Mouse (Mus musculus) neural tube, embryonic 14.5 days (tissue): ENCODE measurements around the gene Itga6. TPM values are rescaled to one million over a fixed set of nuclear protein-coding genes. Genes with fewer than 3 reads are reported as not detected.

Experiments
- ATAC-seq: fragments of 200-750 bp; cut with Nextera tagmentation; 2 replicates; pipeline ENCODE4 v1.8.0; 2017; ENCODE audit warnings: low read depth, mild to moderate bottlenecking, moderate TSS enrichment, moderate library complexity
- H3K27ac ChIP-seq: fragments of 300-500 bp; sonication (generic); 2 replicates; pipeline ENCODE4 v1.5.1; 2014; ENCODE audit warnings: low read depth, mild to moderate bottlenecking, control low read depth, low read length, moderate library complexity, mixed read lengths
- H3K27me3 ChIP-seq: fragments of 300-500 bp; sonication (generic); 2 replicates; pipeline ENCODE4 v1.6.1; 2014; ENCODE audit warnings: low read length; ENCODE audit not compliant: control insufficient read depth, insufficient read depth
- H3K36me3 ChIP-seq: fragments of 300-500 bp; sonication (generic); 2 replicates; pipeline ENCODE4 v1.6.1; 2014; ENCODE audit warnings: low read length, mixed read lengths; ENCODE audit not compliant: control insufficient read depth, insufficient read depth
- H3K4me1 ChIP-seq: fragments of 300-500 bp; sonication (generic); 2 replicates; pipeline ENCODE4 v1.6.1; 2014; ENCODE audit warnings: low read length; ENCODE audit not compliant: control insufficient read depth, insufficient read depth
- H3K4me2 ChIP-seq: fragments of 300-500 bp; sonication (generic); 2 replicates; pipeline ENCODE4 v1.6.1; 2014; ENCODE audit warnings: mild to moderate bottlenecking, low read depth, low read length, control low read depth
- H3K4me3 ChIP-seq: fragments of 300-500 bp; sonication (generic); 2 replicates; pipeline ENCODE4 v1.5.1; 2014; ENCODE audit warnings: low read depth, low read length, control low read depth, mixed read lengths
- H3K9ac ChIP-seq: fragments of 300-500 bp; sonication (generic); replicated peaks from 2 replicates; pipeline ENCODE4 v1.6.1; 2014; ENCODE audit warnings: low read depth, mild to moderate bottlenecking, control low read depth, low read length, mixed read lengths
- H3K9me3 ChIP-seq: fragments of 300-500 bp; sonication (generic); 2 replicates; pipeline ENCODE4 v1.6.1; 2016; ENCODE audit warnings: low read length; ENCODE audit not compliant: control insufficient read depth
- WGBS: fragments of 180-500 bp; shearing (Covaris S2); extraction: QIAGEN DNeasy Blood & Tissue Kit; methylation state at CpG from one replicate; pipeline ENCODE4 v1.1.7; 2014; 5-methylcytosine and 5-hydroxymethylcytosine counted together
- polyA plus RNA-seq: library from polyadenylated mRNA; unstranded; fragments of >200 nt; fragmentation: Nextera tagmentation; extraction: Ambion mirVana; gene quantifications from 2 replicates; pipeline ENCODE4 v1.2.1, GENCODE M21; 2014

Gene Itga6
- polyA plus RNA-seq, 1 experiment from 2014 or later: 21.5 TPM

DNA sequence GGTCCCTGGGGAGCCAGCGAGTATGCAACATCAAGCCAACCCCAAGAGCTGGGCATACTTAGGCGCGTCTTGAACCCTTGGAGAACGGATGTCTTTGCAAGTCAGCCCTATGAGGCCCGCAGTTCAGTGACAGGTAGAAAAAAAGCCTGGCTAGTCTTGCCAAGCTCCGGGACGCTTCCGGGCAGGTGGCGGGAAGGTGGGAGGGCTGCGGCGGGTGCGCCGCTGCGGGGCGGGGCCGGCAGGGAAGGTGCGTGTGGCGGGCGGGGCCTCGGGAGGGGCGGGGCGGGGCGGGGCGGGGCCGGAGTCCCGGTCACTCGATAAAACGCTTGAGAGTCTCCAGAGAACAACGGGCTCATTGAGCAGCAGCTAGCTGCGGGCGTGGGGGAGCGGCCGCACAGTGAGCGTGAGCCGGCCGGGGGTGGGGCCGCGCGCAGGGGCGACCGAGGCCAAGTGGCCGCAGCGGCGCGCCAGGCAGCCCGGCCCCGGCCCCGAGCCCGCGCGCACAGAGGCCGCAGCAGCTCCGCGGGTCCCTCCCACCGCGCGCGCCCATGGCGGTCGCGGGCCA is 41.3 kb downstream of the Itga6 start:
- WGBS: under 1% methylated on average over 51 of the region's 61 CpGs
- peaks cover 7% of the 10 kb centered on the region for H3K4me1 ChIP-seq
- H3K4me2 ChIP-seq: peak overlapping the region; percentile 93
- H3K27ac ChIP-seq: 0 out of 2 replicates have a peak overlapping the region, but pooled peaks have one; percentile 22
- H3K9me3 ChIP-seq: no peaks in the 10 kb centered on the region
- no peaks in the 10 kb centered on the region for H3K36me3 ChIP-seq
- H3K9ac ChIP-seq: peak overlapping the region; percentile 73
- no peaks in the 10 kb centered on the region; the same call in 1 of the 2 replicates for H3K27me3 ChIP-seq
- peak; percentile 93 for ATAC-seq
- H3K4me3 ChIP-seq: peak overlapping the region; percentile 75

DNA sequence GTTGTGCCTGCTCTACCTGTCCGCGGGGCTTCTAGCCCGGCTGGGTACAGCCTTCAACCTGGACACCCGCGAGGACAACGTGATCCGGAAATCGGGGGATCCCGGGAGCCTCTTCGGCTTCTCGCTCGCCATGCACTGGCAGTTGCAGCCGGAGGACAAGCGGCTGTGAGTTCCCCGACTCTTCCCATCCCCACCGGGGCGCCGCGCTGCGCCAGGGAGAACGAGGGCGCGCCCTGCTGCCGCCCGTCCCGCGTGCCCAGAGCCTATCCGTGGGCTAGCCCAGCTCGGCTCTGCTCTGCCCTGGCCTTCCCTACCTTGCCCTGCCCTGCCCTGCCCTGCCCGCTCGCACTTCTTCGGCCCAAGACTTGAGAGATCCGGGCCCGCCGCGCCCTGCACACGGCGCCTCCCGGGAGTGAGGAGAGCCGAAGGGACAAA is 41.8 kb downstream of the Itga6 start:
- Histone ChIP-seq H3K27ac (0 out of 2 replicates have a peak overlapping the region, but pooled peaks have one; percentile 16), H3K36me3 (no peaks in the 10 kb centered on the region), H3K9me3 (no peaks in the 10 kb centered on the region), H3K4me1 (peaks cover 7% of the 10 kb centered on the region), H3K9ac (peak overlapping the region; percentile 73), H3K4me3 (peak overlapping the region; percentile 75), H3K4me2 (peak overlapping the region; percentile 93), H3K27me3 (no peaks in the 10 kb centered on the region; the same call in 1 of the 2 replicates)
- WGBS: 0% methylated on average over 34 of the region's 40 CpGs
- ATAC-seq: peak; percentile 84

DNA sequence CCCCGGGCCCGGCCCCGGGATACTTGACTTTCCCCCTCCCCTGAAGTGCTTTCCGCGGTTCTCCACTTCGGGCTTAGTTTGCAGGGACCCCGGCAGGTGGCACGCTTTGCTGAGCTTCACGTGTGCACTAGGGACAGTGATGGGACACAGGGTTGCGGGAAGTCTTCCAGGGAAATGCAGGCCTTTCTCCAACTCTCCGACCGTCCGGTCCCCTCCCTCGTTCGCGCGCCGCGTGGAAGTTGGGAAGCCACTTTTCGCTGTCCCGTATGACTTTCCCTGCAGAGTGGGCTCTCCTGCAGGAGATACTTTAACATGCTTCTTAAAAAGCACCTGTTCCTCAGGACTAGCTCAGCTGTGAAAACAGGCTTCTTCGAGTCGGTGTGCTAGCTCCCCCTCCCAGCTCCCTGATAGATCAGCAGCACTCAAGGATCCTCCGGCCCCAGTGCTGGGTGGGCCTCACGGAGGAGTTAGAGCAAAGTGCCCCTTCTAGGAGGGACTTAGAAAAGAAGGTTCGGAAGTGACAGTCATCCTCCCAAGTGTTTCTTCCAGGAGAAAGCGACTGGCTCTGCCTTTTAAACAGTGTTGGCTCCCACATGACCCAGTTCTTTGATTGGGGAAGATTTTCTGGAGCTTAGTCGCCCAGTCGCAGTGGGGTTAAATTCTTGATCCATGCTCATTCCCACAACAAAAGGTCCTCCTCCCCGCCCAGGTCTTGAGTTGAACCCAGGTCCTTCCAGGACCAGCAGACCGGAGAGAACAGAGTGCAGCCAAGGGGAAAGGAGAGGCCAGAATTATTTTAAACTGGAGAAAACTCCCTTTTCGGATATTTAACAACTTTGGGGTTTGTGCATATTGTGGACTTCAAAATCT is 42.4 kb downstream of the Itga6 start:
- Histone ChIP-seq H3K36me3 (no peaks in the 10 kb centered on the region), H3K27ac (0 out of 2 replicates have a peak overlapping the region, but pooled peaks have one; percentile 16), H3K27me3 (no peaks in the 10 kb centered on the region; the same call in 1 of the 2 replicates), H3K4me1 (peaks cover 7% of the 10 kb centered on the region), H3K4me3 (peak overlapping the region; percentile 75), H3K9ac (peak overlapping the region; percentile 73), H3K9me3 (no peaks in the 10 kb centered on the region), H3K4me2 (peak overlapping the region; percentile 93)
- 3% methylated on average over 32 of the region's 32 CpGs for WGBS
- peak; percentile 68 for ATAC-seq

DNA sequence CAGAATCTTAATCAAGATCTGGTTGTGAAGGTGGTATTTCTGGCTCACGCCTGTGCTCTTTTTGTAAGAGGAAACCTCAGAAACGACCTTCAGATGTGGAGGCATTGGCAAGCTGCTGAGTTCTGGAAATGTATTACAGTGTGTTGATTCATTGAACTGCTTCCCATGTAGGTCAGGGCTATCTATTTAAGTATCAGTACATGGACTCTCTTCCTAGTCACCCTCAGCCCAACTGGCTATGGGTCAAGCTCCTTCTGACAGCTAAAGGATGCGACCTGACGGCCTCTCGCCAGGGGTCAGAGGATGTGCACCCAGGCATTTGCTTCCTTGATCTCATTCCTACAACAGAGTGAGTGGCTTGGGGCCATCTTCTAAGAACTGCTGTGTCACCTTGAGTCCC is 45.3 kb downstream of the Itga6 start:
- ATAC-seq: no peak
- Histone ChIP-seq H3K9ac (no peak overlapping the region), H3K9me3 (no peaks in the 10 kb centered on the region), H3K4me2 (no peak overlapping the region), H3K27ac (no peak overlapping the region), H3K27me3 (no peaks in the 10 kb centered on the region; the same call in 1 of the 2 replicates), H3K4me3 (no peak overlapping the region), H3K36me3 (no peaks in the 10 kb centered on the region), H3K4me1 (peaks cover 7% of the 10 kb centered on the region)
- WGBS: 85% methylated on average over 5 of the region's 5 CpGs

DNA sequence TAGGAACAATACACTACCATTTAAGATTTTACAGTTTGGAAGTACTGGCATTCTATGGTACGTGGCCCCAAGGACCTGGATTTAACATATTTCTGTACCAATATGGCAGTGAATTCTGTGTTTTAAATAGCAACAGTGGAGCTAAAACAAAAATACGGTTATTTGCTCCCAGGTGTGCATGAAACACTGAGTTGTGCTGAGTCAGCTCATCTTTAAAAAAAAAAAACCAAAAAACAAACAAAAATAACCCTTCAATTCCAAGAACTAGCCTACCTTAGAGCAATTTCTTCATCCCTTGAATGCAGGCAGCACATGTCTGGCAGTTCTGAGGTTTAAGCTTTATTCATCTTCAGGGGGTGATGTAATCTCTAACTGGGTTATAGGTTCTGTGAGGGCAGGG is 45.8 kb downstream of the Itga6 start:
- no peaks in the 10 kb centered on the region; the same call in 1 of the 2 replicates for H3K27me3 ChIP-seq
- WGBS: 96% methylated on average over 2 of the region's 2 CpGs
- no peak for ATAC-seq

DNA sequence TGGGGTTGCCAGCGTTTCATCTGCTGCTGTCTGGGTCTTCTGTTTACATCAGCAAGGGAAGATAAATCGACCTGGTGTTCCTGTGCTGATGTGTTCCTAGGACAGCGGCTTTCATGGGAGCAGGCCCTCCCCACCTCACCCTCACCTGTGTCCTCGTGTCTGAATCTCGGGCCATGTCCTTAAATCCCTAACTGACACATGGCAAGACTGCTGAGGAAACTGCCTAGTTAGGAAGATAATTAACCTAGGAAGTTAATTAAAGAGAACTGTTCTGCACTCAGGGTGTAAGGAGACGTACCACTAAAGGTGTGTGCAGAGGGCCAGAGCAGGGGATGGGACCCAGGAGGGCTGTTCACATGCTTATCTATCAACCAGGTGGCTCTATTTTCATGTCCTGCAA is 48.7 kb downstream of the Itga6 start:
- 75% methylated on average over 6 of the region's 6 CpGs for WGBS

More for the DNA sequence above, 45.8 kb downstream of the Itga6 start:
- H3K4me3 ChIP-seq: no peak overlapping the region
- H3K9ac ChIP-seq: no peak overlapping the region
- H3K4me1 ChIP-seq: peaks cover 7% of the 10 kb centered on the region
- no peaks in the 10 kb centered on the region for H3K36me3 ChIP-seq
- no peaks in the 10 kb centered on the region for H3K9me3 ChIP-seq
- no peak overlapping the region for H3K4me2 ChIP-seq
- H3K27ac ChIP-seq: no peak overlapping the region

DNA sequence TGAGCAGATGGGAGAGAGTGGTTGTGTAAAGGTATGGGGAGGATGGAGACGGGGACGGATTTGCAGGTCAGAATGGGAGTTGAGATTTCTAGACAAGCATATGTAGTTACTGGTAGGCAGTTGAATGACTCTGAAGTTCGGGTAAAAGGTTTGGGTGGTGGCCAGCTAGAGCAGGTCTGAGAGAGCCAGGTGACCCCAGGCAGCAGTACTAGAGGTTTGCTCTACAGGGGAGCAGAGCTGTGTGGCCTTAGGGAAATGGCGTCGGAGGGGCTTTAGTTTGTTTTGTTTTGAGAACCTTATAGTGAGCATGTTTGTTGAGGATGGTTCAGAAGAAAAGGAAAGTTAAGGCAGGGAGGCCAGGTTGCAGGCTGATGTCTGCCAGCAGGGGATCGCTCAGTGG is 51.4 kb downstream of the Itga6 start:
- H3K4me1 ChIP-seq: no peaks in the 10 kb centered on the region

More for the DNA sequence above, 48.7 kb downstream of the Itga6 start:
- H3K9ac ChIP-seq: no peak overlapping the region
- no peaks in the 10 kb centered on the region for H3K9me3 ChIP-seq
- no peaks in the 10 kb centered on the region for H3K27me3 ChIP-seq
- no peak overlapping the region for H3K4me3 ChIP-seq
- no peak overlapping the region for H3K4me2 ChIP-seq
- ATAC-seq: no peak
- no peaks in the 10 kb centered on the region for H3K36me3 ChIP-seq
- no peak overlapping the region for H3K27ac ChIP-seq
- H3K4me1 ChIP-seq: no peaks in the 10 kb centered on the region

DNA sequence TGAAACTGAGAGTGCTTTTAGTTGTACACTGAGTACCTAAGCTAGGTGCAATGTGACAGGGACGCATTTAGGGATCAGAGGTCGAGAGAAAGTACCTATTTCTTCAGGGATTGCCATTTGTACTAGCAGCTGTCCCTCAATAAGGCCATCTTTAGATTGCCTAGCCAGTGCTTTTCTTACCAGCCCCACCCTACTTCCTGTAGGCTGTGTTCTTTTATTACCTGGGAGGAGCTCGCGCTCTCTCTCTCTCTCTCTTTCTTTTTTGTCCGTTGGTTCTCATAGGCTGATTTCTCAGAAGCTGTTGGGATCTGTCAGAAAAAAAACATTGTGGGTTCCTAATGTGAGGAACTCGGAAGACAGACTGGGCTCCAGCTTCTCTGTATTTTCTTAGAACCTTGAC is 55.4 kb downstream of the Itga6 start:
- WGBS: 38% methylated on average over 6 of the region's 6 CpGs
- Histone ChIP-seq H3K27me3 (no peaks in the 10 kb centered on the region), H3K4me2 (no peak overlapping the region), H3K9me3 (no peaks in the 10 kb centered on the region), H3K9ac (no peak overlapping the region), H3K4me1 (no peaks in the 10 kb centered on the region), H3K4me3 (no peak overlapping the region), H3K36me3 (no peaks in the 10 kb centered on the region), H3K27ac (no peak overlapping the region)
- no peak for ATAC-seq

More for the DNA sequence above, 51.4 kb downstream of the Itga6 start:
- no peaks in the 10 kb centered on the region for H3K9me3 ChIP-seq
- no peaks in the 10 kb centered on the region for H3K36me3 ChIP-seq
- 87% methylated on average over 6 of the region's 6 CpGs for WGBS
- no peak for ATAC-seq
- no peaks in the 10 kb centered on the region for H3K27me3 ChIP-seq
- no peak overlapping the region for H3K4me2 ChIP-seq
- no peak overlapping the region for H3K9ac ChIP-seq
- H3K27ac ChIP-seq: no peak overlapping the region
- no peak overlapping the region for H3K4me3 ChIP-seq

DNA sequence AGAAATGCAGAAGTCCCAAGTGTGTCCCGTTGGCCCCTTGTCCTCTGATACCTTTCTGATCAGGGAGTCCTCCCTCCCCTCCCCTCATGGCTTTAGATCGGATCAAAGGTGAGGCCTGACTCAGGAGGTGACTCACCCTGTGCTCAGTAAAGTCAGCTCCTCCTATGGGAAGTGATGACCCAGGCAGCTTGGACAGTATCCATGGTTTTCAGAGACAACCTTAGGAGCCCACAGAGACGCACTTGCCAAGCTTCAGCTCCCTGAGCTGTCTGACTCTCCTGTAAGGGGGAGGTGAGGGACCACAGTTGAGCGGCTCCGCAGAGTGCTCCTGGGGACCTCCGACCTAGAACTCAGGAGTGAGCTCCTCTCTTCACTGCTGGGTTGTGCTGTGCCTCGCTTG is 56.3 kb downstream of the Itga6 start:
- H3K4me3 ChIP-seq: no peak overlapping the region
- no peaks in the 10 kb centered on the region for H3K36me3 ChIP-seq
- H3K4me2 ChIP-seq: no peak overlapping the region
- H3K27me3 ChIP-seq: no peaks in the 10 kb centered on the region
- H3K4me1 ChIP-seq: no peaks in the 10 kb centered on the region
- no peak overlapping the region for H3K27ac ChIP-seq
- H3K9ac ChIP-seq: no peak overlapping the region
- no peak for ATAC-seq
- 74% methylated on average over 7 of the region's 7 CpGs for WGBS
- H3K9me3 ChIP-seq: no peaks in the 10 kb centered on the region
